Mouse (Mus musculus) adrenal gland, postnatal 4 days (tissue): ENCODE results near the gene Llgl2. TPM values are rescaled to one million over a fixed set of nuclear protein-coding genes. Genes with fewer than 3 reads are reported as not detected.

Experiments
- DNase-seq, 2 experiments: peaks; one replicate each; pipeline ENCODE4 v3.0.0; 2021 to 2022; ENCODE audit warnings: low spot score in 2 of 2, mixed read lengths in 2 of 2
- total RNA-seq, 2 experiments: library from RNA; stranded (reverse); gene quantifications; 2 replicates each; pipeline ENCODE4 v1.2.3; 2021

Gene Llgl2
- total RNA-seq, 2 experiments from 2014 or later = 15.8 to 25.6 TPM

DNA sequence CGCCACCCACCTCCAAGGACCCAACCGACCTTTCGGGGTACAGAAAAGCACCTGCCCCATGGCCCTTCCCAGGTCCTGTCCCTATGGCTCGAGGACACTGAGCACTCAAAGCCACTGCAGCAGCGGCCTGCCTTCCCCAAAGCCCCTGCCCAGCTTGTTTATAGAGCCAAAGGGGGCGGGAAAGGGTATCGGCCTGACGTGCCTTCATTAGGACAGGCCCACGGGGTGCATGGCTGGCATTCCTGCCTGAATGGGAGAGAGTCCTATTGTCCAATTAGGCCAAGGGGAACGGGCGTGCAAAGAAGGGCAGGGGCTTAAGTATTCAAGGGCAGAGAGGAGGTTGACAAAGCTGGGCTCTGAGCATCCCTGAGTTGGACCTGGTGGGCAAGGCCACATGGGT is 15.9 kb upstream of the Llgl2 start:
- no peak for DNase-seq

DNA sequence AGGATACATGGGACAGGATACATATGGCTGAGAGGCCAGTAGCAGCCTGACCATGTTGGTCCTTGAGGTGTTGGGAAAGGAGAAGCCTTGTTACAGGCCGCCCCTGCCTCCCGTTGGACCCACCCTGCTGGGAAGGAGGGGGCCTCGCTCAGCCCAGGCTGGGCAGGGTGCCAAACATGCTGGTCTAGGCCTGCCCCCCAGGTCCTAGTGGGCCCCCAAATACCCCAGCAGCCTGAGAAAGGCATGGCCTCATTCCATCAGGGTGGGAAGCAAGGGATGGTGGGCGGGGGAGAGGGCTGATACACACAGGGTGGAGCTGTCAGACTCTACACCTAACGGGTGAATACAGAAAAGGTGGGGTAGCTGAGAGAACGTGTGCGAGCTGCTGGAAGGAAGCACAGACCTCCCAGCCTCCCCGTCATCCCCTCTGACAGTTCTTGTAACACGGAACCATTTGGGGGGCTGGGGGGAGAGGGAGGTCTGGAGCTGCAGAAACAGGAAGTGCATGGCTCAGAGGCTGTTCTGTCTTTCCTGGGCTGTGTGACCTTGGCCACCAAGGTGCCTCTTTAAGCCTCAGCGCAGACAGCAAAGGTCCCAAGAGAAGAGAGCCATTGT is 15.0 kb upstream of the Llgl2 start:
- no peak for DNase-seq

DNA sequence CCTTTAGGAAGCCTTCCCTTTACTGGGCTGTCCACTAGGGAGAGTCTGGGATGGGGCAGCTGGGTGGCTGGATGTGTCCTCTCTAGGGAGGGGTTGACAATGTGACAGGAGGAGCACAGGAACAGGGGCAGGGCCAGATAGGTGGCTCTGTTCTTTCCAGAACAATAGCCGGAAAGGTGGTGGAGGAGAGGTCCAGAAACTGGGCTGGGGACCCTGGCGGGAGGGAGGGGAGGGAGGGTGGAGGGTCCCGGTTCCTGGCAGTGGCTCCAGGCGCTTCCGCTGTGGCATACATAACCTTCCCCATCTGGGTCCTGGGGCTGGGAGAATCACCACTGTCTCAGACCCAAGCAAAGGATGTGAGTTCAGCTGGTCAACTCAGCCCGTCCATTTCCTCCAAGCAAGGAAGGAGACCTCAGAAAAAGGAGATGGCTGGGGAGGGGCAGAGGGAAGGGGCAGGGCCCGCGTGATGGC is 14.5 kb upstream of the Llgl2 start:
- no peak for DNase-seq

DNA sequence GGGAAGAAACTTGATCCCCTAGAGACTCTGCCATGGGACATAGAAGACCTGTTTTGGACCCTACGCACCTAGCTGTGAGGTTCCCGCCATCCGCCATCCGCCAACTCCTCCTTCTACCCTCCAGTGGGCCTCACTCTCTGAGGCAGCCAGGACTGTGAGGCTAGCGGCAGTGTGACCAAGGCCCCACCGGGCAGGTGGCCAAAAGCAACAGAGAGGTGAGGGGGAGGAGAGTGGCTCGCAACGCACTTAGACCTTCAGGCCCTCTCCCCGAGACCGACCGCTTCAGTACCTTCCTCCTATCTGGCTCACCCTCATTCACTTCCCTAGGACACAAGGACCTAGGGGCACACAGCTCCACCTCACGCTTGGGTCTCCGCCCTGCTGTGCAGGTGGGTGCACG is 13.5 kb upstream of the Llgl2 start:
- peak; percentile 54 to 73 for DNase-seq

DNA sequence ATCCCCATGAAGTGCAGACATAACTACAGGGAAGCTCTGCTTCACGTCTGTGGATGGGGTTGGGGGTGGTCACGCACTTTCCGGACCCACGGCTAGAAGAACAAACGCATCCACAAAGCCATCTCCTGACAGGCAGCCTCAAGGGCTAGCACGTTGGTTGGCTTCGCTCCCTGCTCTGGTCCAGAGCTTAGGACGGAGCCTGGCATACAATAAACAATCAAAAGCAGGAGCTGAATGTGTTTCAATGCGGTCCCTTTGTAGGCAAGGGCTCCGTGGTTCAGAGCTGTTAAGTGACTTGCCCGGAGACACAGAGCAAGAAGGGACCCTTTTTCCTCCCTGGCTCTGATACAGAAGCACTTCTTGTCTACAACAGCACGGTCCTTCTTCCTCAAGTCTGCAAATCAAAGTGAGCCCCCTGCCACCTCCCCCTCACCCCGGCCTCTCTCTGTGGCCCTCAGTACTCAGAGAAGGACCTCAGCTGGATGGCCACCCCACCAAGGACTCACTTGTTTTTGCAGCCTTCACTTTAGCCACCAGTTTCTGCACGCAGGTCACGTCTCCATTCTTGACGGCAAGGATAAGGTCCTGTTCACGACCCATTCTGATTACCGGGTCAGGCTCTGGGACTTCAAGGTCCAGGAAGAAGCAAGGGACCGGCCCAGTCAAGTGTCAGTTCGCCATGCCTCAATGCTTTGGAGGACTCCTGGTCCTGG is 12.3 kb upstream of the Llgl2 start:
- no peak for DNase-seq

DNA sequence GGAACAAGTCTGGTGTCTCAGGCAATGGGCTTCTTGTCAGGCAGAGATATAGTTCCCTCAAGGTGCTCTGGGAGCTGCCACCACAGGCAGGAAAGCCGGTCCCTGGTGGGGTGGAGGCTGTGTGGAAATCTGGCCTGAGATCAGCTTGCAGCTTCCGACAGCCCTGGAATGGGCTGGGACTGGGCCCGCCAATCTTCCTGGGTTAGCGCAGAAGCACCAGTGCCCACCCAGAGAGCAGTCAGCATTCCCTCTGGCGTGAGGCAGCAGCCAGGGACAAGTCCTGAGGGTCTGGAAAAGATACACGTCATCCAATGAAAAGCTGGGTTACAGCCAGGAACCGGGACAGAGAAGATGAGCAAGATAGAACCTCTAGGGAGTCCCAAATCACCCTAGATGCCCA is 11.8 kb upstream of the Llgl2 start:
- no peak for DNase-seq

DNA sequence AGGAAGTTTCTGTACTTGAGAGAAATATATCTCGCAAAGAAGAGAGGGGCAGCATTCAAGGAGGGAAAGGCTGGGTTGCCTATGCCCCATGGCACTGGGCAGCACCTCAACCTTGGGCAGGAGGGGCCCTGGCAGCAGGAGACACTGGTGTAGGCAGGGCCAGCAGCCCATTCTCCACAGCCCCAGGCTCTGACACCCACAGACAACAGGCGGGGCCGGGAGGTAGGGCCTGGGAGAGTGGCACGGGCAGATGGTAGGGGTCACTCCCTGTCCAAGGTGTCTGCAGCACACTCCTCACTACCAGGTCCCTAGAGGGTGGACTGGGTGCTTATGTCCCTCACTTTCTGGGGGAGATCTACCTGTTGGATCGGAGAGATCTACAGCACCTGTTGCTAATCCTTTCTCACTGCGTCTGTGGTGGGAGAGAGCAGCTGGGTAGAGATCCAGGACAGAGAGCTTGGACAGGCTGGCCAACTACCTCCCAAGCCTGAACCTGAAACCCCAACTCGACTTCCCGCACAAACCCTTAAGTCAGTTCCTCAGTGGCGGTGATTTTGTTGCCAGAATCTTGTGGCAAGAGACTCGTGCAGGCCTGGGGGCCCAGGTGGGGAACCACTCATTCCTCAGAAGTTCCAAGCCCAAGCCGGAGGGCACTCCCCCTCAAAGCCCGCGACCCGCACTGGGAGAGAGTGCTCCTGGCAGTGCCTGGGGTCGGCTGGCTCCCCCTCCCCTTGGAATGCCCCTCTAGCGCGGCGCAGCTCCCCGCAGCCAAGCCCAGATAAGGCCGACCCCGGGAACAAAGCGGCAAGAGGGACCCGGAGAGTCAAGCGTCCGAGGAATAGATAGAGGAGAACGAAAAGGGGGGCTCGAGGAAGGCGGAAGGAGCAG is 11.1 kb upstream of the Llgl2 start:
- peak in 1 of 2 experiments; percentile 38 for DNase-seq

DNA sequence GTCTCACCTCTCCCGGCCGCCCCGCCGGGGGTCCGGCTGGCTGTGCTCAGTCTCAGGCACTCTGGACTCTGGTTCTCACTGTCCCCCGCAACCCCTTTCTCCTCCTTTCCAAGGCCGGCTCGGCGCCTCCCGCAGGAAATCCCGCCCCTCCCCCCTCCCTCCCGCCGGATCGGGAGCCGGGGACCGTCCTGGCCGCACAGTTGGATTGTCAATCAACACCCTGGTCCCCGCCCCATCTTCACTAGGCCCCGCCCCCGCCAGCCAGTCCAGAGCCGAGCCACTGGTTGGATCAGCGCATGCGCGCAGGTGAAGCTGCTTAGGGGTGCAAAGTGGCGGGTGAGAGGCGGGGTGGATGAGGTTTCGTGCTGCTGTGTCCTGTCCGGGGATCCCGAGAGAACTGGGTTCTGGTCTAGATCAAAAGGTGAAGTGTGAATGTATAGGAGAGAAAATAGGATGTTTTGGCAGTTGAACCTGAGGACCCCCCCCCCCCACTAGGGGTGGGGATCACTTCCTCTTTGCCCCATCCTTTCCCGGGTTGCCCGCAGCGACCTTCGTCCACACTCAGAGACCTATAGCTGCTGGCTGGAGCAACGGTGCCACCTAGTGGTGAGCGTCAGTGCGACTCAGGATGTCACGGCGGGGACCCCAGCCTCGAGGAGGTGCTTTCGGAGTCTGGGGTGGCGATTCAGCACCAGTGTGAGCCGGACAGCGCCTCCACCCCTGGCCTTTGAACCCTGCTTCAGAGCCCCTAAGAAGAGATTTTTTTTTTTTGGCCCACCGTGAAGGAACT is 10.1 kb upstream of the Llgl2 start, which contains the start of gene Caskin2:
TSS of gene Caskin2 (minus strand) at position 133 of the 790 bp plus-strand sequence.
- peak; percentile 91 to 98 for DNase-seq

DNA sequence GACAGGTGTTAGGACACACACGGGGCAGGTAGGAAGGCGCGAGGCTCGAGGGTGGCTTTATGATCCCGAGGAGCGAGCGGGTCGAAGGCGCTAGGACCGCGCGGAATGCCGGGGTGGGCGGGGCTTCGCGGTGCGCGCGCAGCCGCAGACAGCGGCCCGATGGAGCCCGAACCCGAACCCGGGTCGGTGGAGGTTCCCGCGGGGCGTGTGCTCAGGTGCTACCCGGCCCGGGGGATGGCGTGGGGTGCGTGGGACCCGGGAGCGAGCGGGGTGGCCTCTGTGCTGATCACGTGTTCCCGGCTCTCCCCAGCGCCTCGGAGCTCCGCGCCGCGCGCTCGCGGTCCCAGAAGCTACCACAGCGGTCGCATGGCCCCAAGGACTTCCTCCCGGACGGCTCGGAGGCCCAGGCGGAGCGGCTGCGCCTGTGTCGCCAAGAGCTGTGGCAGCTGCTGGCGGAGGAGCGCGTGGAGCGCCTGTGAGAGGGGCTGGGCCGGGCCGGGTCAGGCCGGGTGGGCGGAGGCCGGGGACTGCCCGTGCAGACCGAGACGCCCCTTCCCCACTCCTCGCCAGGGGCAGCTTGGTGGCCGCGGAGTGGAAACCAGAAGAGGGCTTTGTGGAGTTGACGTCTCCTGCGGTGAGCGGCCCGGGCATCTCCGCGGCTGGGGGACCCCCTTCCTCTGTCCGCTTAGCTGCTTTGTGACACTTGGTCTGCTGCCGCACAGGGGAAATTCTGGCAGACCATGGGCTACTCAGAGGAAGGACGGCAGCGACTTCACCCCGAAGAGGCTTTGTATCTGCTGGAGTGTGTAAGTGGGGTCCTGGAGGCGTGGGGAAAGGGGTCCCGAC is 9.0 kb upstream of the Llgl2 start, which contains the start of gene Tsen54:
TSS of gene Tsen54 (plus strand) at position 120 of the 846 bp plus-strand sequence.
- DNase-seq = peak; percentile 72 to 78

DNA sequence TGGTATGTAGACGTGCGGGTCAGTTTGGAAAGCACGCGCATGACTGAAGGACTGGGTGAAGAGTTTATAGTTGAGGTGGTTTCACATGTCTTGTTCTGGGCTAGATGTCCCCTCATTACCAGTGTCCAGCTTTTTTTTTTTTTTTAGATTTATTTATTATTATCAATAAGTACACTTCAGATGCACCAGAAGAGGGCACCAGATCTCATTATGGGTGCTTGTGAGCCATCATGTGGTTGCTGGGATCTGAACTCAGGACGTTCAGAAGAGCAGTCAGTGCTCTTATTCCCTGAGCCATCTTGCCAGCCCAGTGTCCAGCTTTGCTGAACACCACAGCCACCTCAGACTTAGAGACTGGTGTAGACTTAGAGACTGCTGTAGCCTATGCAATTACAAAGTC is 6.5 kb upstream of the Llgl2 start:
- no peak for DNase-seq

DNA sequence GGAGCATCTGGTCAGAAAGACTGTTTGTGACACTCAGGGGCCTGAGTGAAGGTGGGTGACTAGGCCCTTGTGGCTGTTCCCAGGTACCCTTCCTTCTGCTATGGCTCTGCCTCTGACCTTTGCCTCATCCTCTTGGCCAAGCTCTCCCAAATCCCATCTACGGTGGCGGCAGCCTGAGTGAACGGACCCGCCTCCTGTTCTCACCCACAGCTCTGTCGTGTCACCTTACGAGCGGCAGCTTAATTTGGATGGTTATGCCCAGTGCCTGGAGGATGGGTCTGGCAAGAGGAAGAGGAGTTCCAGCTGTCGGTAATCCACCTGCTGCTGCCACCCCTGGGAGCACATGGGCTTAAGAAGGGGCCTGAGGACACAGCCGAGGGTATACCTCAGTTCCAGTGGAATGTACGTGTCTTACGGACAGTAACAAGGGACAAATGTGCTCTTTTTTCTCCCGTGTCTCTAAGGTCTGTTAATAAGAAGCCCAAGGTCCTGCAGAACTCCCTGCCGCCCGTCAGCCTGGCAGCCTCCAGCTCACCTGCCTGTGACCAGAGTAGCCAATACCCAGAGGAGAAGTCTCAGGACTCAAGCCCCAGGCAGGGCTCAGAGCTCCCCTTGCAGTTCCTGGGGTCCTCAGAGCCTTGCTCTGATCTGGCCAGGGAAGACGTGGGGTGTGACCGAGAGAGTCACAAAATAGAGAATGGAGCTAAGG is 3.8 kb upstream of the Llgl2 start:
- no peak for DNase-seq

DNA sequence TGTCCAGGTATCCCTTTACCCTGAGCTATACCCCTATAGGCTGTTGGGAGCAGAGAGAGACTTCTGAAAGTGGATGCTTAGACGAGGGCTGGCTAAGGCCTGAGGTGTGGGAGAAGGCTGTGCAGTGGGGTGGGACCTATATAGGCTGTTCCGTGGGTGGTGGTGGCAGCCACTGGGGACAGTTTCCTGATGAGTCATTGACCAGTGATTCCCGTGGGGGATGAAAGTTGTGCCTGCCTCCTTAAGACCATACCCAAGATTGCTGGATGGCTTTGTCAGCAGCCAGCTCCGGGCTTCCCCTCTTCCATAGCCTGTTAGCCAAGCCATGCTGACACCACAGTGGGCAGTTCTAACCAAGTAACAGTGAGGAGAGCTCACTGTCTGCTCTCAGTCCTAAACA is 2.8 kb upstream of the Llgl2 start:
- DNase-seq = no peak

DNA sequence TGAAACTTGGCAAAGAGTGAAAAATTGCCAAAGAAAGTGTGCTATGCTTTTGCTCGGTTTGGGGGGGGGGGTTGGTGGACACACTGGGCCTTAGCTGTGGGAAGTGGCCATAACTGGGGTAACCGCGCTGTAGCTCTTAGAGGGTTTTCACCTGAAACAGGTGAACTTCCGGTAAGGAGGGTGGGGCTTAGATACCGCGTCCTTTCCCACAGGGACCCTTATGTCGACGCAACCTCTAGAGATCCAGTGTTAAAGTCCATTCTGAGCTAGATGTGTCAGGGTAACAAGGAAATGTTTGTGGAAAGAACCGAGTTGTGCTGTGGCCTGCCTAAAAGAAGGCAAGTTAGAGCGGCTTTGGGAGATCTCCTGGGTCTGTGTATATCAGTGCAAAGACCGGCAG is 964 bp downstream of the Llgl2 start:
- DNase-seq = no peak

DNA sequence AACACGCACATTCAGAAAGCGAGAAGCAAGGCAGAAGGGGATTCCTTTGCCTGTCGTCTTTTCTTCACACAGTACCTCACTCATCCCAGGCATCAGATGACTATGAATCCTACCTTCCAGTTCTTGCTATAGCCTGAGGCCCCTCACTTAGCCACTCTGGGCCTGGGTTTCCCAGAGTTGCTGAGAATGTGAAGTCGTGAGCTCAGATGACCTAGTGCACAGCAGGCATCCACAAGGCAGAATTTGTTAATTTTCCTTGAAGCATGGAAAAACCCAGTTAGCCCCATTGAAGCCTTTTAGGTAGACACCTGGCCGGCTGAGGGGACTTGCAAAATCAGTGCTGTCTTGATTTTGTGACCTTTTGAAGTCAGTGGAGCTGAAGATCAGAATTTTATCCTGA is 2.6 kb downstream of the Llgl2 start:
- no peak for DNase-seq

DNA sequence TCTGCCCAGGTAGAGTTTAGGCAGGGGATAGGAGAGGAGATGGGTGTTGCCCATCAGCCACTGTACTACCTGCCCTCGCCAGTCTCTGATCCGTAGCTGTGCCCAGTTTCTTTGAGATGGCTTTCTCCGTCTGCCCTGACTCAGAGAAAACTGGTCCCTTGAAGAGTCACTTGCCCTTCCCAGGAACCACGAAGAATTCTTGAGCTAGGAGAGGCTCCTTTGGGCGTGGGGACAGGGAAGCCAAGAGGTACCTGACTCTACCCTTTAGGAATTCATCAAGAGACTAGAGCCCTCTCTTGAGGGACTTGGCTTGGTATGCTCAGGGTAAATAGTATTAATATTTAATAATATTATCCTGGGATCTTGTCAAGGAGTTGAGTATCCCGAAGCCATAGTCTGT is 3.8 kb downstream of the Llgl2 start:
- DNase-seq = no peak

DNA sequence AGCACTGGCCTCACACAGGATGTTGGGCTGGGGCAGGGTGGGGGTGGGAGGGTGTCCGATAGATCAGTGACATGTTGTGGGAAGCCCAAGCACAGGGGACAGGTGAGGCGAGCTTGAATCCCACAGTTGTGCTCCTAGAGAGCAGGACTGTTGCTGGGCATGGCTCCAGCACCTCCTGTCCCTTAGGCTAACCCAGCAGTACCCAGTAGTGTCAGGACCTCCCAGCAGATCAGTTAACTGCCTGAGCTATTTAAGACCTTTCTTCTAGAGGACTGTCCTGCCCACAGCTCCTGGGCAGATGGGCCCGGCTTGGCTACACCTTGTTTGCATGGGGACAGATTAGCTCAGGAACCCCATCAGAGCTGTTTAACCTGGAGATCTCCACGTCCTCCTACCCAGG is 5.2 kb downstream of the Llgl2 start:
- DNase-seq = no peak

DNA sequence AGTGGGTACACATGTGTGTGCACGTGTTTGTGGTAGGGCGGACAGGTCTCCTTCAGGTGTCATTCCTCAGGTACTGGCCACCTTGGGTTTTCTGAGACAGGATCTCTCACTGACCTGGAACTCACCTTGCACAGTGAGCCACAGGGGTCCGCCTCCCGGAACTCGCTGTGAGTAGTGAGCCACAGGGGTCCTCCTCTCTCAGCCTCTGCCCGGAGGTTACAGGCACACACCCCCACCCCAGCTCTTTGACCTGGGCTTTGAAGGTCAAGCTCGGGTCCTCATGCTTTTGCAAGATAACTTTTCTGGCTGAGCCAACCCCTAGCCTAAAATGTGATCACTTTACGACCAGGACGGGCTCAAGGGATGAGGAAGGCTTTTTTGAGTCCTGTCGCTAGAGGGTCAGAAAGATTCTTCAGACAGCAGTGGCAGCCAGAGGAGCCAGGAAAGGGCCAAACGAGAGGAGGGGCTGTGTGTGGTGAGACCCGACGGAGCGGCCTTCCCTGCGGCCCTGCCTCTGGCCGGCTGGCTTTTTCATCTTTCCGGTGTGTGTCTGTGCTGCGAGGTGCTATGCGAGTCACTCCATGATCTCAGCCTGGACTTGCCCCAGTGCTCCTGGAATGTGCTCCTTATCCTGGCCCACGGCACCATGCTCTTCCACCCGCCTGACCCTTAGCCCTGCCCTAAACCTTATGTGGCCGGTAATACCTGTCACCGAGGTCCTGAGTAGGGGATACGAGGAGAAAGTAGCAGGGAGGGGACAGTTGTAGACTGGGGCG is 6.9 kb downstream of the Llgl2 start:
- DNase-seq = no peak

DNA sequence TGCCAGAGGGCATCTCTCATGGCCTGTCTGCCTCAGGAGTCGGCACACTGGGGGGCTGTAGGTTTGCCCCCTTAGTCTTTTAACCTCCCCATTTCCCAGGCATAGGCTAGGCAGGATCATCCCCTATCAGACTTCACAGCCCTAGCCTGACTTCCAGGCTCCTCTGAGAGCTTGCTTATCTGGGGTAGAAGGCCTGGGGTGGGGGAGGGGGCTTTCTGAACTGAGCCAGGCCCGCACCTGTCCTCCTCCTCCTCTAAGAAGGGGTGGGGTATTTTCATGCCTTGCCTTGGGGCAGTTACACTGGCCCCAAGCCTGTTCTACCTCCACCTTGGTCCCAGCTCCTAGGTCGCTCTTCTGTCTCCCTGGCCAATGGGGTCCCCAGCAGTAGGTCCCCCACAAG is 7.7 kb downstream of the Llgl2 start:
- DNase-seq = no peak

DNA sequence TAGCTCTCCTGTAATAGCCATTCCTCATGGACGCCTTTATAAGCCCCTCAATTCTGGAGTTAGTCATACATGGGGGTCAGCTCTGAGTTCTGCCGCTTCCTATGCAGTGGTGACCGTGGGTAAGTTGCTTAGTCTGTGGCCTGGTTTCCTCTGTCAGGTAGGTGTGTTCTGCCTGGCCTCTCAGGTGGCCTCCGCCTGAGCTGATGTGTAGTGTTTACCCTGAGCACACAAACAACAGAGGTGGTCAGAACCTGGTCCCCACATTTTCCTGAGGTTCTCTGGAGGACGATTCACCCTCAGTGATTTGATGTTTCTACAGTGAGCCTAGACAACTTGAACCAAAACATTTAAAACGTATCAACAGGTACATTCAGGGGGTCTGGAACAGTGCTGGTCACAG is 8.2 kb downstream of the Llgl2 start:
- DNase-seq = no peak
